14 mouse cellular contexts compared by ENCODE assay signal in the genomic region with DNA sequence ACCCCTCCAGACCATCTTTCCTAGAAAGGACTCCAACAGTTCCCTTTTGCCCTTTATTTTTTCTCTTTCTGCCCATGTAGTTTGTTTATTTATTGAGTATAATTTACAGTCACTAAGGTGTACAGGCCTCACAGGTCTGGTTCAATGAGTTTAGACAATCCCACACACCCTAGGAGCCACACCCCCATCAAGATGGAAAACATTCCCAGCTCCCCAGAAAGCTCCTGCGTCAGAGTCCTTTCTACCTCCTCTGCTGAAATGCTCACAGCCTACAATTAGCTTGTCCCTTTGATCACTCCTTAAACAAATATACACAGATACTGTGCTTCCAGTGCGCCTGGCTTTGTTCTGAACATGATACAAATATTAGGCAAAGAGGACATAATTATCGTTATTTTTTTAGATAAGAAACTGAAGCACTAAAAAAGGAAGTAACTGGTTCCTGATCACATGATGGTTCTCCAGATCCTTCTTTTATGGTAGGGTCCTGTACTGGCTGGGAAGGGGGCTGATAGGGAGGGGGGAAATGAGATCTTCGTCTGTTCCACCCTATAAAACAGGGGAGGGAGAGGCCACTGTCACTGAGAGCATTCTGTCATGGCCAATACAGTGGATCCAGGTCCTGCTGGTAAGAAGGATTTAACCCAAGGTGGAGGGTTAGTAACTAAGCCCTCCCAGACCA.
"Had no signal": no experiment of that assay in that cellular context is flagged by ENCODE, and none has a peak within 500 bp of the region (broad histone marks: within the 10 kb centered on the region; RNA-seq: fewer than 3 reads in every experiment).

No protein-coding gene starts in this region.

- H3K9ac ChIP-seq: limb, embryonic 15.5 days; liver, embryonic 12.5 days; lung, embryonic 14.5 days; midbrain, embryonic 12.5 days had no signal

- H3K4me1 ChIP-seq: limb, embryonic 15.5 days; midbrain, embryonic 12.5 days had no signal

- ATAC-seq: liver, embryonic 12.5 days; midbrain, embryonic 16.5 days had no signal

- H3K27ac ChIP-seq: layer of hippocampus, adult 2 months; left cerebral cortex, adult 2 months; limb, embryonic 15.5 days; liver, embryonic 12.5 days; midbrain, embryonic 12.5 days had no signal

- H3K9me3 ChIP-seq: limb, embryonic 15.5 days; liver, embryonic 12.5 days; midbrain, embryonic 12.5 days had no signal

- H3K4me3 ChIP-seq: layer of hippocampus, adult 2 months; left cerebral cortex, adult 2 months; limb, embryonic 15.5 days; liver, embryonic 12.5 days; midbrain, embryonic 12.5 days had no signal

- H3K27me3 ChIP-seq: limb, embryonic 15.5 days; liver, embryonic 12.5 days; midbrain, embryonic 12.5 days had no signal

- H3K4me2 ChIP-seq: limb, embryonic 15.5 days; liver, embryonic 12.5 days; lung, embryonic 14.5 days; midbrain, embryonic 12.5 days had no signal

- H3K36me3 ChIP-seq: limb, embryonic 15.5 days; liver, embryonic 12.5 days; midbrain, embryonic 12.5 days had no signal

- DNase-seq: kidney, adult 2 months; kidney, postnatal 4 days; lung, embryonic 14.5 days; lung, postnatal 10 days; lung, postnatal 4 days; right cerebral cortex, adult 18-20 months; right cerebral cortex, postnatal 25 days; thymus, postnatal 4 days had no signal
